Mouse (Mus musculus) c-Kit-negative CD71-positive TER-119-positive erythroid progenitor cells, embryonic 14.5 days (primary cell): ENCODE data around the gene Prh1.
"Not testable (repeated sequence)": the region's sequence is repeated elsewhere in the genome, so short reads cannot be mapped to it uniquely, and the experiment has no call there.

Experiments
- DNase-seq: peaks from one replicate; pipeline ENCODE4 v3.0.0-alpha.2; 2013; ENCODE audit warnings: low read depth, low spot score

Gene Prh1

DNA sequence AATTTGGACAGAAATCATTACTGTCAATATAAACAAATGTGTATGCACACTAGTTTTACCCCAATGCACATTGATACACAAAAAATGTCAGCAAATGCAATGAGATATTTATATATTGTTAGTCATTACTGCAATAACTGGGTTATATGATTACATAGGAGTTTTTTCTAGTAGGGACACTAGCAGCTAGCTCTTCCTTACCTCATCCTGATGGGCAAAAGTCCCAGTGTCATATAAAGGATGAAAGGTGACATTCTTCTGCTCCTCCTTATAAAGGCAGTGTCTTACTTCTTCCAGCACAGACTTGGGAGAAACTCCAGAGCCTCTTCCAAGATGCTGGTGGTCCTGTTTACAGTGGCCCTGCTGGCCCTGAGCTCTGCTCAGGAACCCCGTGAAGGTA, at the start of gene Prh1:
Gene Prh1, plus strand, starts transcription at position 301 of the 400 bp plus-strand sequence.
- DNase-seq, result not testable (repeated sequence)

DNA sequence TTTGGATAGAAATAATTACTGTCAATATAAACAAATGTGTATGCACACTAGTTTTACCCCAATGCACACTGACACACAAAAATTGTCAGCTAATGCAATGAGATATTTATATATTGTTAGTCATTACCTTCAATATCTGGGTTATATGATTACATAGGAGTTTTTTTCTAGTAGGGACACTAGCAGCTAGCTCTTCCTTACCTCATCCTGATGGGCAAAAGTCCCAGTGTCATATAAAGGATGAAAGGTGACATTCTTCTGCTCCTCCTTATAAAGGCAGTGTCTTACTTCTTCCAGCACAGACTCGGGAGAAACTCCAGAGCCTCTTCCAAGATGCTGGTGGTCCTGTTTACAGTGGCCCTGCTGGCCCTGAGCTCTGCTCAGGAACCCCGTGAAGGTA, 26.0 kb downstream of the Prh1 start, which contains the start of gene Prp2:
Gene Prp2, plus strand, starts transcription at position 301 of the 400 bp plus-strand sequence.
- not testable (repeated sequence) for DNase-seq
